Mouse (Mus musculus): ENCODE data around the gene Hsd11b2. TPM values are rescaled to one million over a fixed set of nuclear protein-coding genes. Genes with fewer than 3 reads are reported as not detected.

The Hsd11b2 gene
- polyA plus RNA-seq (2015; fragmentation: Nextera tagmentation; extraction: Ambion mirVana) = 0.26 and 0.28 TPM in 2 replicates

- DNase-seq (ENCODE audit: low spot score) = peak; percentile 45
Observed at GRCm38 (mm10) chr8:105518436-105519313, at the start of gene Hsd11b2. Gene Hsd11b2 (plus strand): TSS chr8:105518755.

- no peak for DNase-seq (ENCODE audit: low spot score)
Observed at GRCm38 (mm10) chr8:105469041-105469695, 49.4 kb upstream of the Hsd11b2 start.

- no peak for DNase-seq (ENCODE audit: low spot score)
Observed at GRCm38 (mm10) chr8:105469816-105470215, 48.7 kb upstream of the Hsd11b2 start.

GRCm38 (mm10) chr8:105470262-105470661 lies 48.3 kb upstream of the Hsd11b2 start:
- DNase-seq (ENCODE audit: low spot score) = no peak

- no peak for DNase-seq (ENCODE audit: low spot score)
Observed at GRCm38 (mm10) chr8:105470681-105471313, 47.8 kb upstream of the Hsd11b2 start.

- no peak for DNase-seq (ENCODE audit: low spot score)
Observed at GRCm38 (mm10) chr8:105471314-105472015, 47.1 kb upstream of the Hsd11b2 start, which contains the start of gene Tppp3. Gene Tppp3 (minus strand): TSS chr8:105471526.

GRCm38 (mm10) chr8:105472414-105472932 lies 46.1 kb upstream of the Hsd11b2 start:
- DNase-seq (ENCODE audit: low spot score) = no peak

- no peak for DNase-seq (ENCODE audit: low spot score)
Observed at GRCm38 (mm10) chr8:105472983-105473382, 45.6 kb upstream of the Hsd11b2 start.

GRCm38 (mm10) chr8:105473816-105474606 lies 44.5 kb upstream of the Hsd11b2 start:
- DNase-seq (ENCODE audit: low spot score) = peak; percentile 40

- DNase-seq (ENCODE audit: low spot score) = no peak
Observed at GRCm38 (mm10) chr8:105474680-105475079, 43.9 kb upstream of the Hsd11b2 start.

GRCm38 (mm10) chr8:105475254-105475653 lies 43.3 kb upstream of the Hsd11b2 start:
- no peak for DNase-seq (ENCODE audit: low spot score)

- DNase-seq (ENCODE audit: low spot score) = no peak
Observed at GRCm38 (mm10) chr8:105475742-105476141, 42.8 kb upstream of the Hsd11b2 start.

GRCm38 (mm10) chr8:105476161-105476560 lies 42.4 kb upstream of the Hsd11b2 start:
- no peak for DNase-seq (ENCODE audit: low spot score)

- peak; percentile 39 for DNase-seq (ENCODE audit: low spot score)
Observed at GRCm38 (mm10) chr8:105476628-105477413, 41.7 kb upstream of the Hsd11b2 start.

- DNase-seq (ENCODE audit: low spot score) = no peak
Observed at GRCm38 (mm10) chr8:105477792-105478191, 40.8 kb upstream of the Hsd11b2 start.

GRCm38 (mm10) chr8:105481013-105481412 lies 37.5 kb upstream of the Hsd11b2 start:
- no peak for DNase-seq (ENCODE audit: low spot score)

- DNase-seq (ENCODE audit: low spot score) = peak; percentile 43
Observed at GRCm38 (mm10) chr8:105481453-105481852, 37.1 kb upstream of the Hsd11b2 start.

GRCm38 (mm10) chr8:105482123-105482522 lies 36.4 kb upstream of the Hsd11b2 start:
- DNase-seq (ENCODE audit: low spot score) = no peak
